Mouse (Mus musculus) Patski (cell line): ENCODE data around the gene Kif23. TPM values are rescaled to one million over a fixed set of nuclear protein-coding genes. Genes with fewer than 3 reads are reported as not detected.

Experiments
- ATAC-seq: fragments of 100-300 bp; one replicate; pipeline ENCODE4 v1.8.0; 2021
- CTCF ChIA-PET: fragments of 350-600 bp; sonication (Branson Sonifier 250); formaldehyde crosslinking; loops from one replicate; lab custom pipeline; 2022; ENCODE audit warnings: inconsistent platforms; lab: Charles Lee
- POLR2A ChIA-PET: fragments of 350-600 bp; sonication (Branson Sonifier 250); formaldehyde crosslinking; loops from one replicate; lab custom pipeline; 2022; ENCODE audit warnings: antibody characterized with exemption, inconsistent platforms; lab: Charles Lee
- DNase-seq: peaks from one replicate; pipeline ENCODE4 v3.0.0-alpha.2; 2011; ENCODE audit warnings: low read depth, low spot score
- H3K27me3 ChIP-seq: fragments of 371-371 bp; one replicate; pipeline ENCODE4 v1.5.1; 2021
- CTCF ChIP-seq: fragments of 100-300 bp; IDR thresholded peaks from one replicate; pipeline ENCODE4 v1.5.1; 2021
- in situ Hi-C: fragments of 300-500 bp; cut with MboI; formaldehyde crosslinking; loops from 3 replicates; pipeline ENCODE4 v1.11.1; 2018; ENCODE audit warnings: low pct_unique_long_range_greater_than_20kb, mixed read lengths
- polyA plus RNA-seq: library from polyadenylated mRNA; unstranded; gene quantifications from one replicate; pipeline ENCODE4 v1.2.3, GENCODE M21; 2021

The Kif23 gene
- polyA plus RNA-seq, 1 experiment from 2014 or later, result 76.6 TPM

GRCm38 (mm10) chr9:61867659-61868058 is 78.9 kb downstream of the Kif23 start:
- DNase-seq (no peak), ATAC-seq (no peak)
- peaks cover 19% of the 10 kb centered on the region for H3K27me3 ChIP-seq
- in situ Hi-C loops, result no loop called here
- TF ChIP-seq CTCF, result no peak
- CTCF ChIA-PET, result interaction anchor here (0.9 kb wide), 1 partner anchor 27 kb away, joined by 3 read pairs; no protein-coding TSS in a partner anchor
- POLR2A ChIA-PET, result interaction anchor here (0.6 to 1.2 kb wide), 2 partner anchors 24 to 80 kb away, joined by 4 read pairs; no protein-coding TSS in a partner anchor

Other genes with a start within 250 kb of the Kif23 start
- gene Rplp1, start 32.2 kb downstream of the Kif23 start, polyA plus RNA-seq, result 3,038 TPM
- gene Paqr5, start 80.1 kb upstream of the Kif23 start, polyA plus RNA-seq, result 0.44 TPM
- gene Glce, start 175.9 kb upstream of the Kif23 start, polyA plus RNA-seq, result 34.9 TPM